Mouse (Mus musculus): Measurements from ENCODE around the gene Eif2b4.

Gene Eif2b4

DNA sequence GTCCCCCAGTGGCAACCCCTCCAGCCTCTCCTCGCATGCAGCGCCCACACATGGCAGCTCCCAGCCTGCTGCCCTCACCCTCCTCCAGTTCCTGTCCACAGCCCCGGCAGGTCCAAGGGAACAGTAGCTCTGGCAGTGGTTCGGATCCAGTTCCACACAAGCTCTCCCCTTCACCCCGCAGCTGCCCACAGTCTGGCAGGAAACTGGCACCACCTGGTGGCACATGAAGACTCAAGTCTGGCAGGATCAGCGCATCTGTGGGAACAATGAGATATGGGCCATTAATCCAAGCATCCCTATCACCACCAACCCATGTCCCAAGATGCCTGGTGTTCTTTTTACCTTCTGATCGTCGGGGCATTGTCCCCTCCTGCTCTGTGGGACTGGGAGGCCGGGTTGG is 6.7 kb upstream of the Eif2b4 start:
- peak in 1 of 2 experiments; percentile 19 for DNase-seq (ENCODE audit: low spot score in 2 of 2)

DNA sequence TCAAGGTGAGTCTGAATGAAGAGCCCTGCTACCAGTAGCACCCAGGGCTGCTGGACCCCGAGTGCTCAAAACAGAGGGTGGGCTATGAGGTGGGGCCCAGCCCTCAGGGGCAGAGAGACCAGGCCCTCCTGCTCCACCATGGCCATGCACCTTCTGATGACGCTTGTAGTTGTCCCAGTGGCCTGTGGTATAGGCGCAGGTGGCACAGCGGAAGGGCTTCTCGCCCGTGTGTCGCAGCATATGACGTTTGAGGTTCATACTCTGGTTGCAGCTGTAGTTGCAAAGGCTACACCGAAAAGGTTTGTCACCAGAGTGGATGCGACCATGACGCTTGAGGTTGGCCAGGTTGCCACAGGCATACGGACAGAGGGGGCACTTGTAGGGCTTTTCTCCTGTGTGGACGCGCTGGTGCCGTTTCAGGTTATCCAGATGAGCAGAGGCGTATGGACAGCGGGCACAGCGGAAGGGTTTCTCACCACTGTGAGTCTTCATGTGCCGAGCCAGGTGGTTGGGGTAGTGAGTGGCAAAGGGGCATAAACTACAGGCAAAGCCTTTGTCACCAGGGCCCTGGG is 6.2 kb upstream of the Eif2b4 start:
- no peak for DNase-seq (ENCODE audit: low spot score in 2 of 2)

DNA sequence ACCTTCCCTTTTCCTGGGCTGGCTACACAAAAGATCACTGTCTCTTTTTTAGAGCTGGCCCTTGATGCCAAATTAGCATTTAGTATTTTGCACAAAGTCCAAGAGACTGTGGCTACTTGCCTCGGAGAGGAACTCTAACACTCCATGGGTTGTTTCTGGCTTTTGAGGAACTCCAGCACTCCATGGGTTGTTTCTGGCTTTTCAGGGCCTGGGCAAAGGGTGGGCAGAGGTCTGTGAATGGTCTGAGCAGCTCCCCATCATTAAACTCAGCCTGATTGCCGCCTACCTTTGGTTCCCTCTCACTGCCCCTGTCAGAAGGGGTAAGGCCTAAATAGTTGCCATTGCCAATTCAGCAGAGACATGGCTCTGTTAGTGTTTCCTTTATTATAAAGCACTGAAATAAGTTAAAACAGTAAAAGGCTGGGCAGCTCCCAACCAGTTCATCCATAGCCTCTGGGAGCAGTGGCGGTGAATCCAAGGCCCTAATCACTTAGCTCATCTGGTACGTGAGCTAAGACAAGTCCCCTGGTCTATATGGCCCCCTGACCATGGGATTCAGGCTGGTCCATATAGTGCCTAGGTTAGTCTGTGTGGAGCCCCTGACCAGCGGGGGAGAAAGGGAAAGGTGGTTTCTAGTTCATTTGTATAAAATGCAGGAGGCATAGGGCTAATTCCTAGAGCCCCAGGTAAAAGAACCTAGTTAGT is 5.5 kb upstream of the Eif2b4 start:
- DNase-seq (ENCODE audit: low spot score in 2 of 2) = no peak

DNA sequence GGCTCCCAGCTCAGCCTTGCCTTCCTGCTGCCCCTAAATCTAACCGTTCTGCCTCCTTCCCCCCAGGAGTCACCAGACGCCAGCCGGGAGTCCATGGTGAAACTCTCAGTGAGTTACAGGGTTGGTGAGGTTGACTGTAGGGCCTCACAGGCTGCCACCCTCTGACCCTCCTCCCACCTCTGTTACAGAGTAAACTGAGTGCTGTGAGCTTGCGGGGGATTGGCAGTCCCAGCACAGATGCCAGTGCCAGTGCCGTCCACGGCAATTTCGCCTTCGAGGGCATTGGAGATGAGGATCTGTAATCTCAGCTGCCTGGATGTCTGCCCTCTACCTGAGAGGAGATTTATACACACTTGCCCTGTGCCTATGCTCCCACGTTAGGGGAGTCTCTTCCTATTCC is 4.9 kb upstream of the Eif2b4 start:
- no peak for DNase-seq (ENCODE audit: low spot score in 2 of 2)

DNA sequence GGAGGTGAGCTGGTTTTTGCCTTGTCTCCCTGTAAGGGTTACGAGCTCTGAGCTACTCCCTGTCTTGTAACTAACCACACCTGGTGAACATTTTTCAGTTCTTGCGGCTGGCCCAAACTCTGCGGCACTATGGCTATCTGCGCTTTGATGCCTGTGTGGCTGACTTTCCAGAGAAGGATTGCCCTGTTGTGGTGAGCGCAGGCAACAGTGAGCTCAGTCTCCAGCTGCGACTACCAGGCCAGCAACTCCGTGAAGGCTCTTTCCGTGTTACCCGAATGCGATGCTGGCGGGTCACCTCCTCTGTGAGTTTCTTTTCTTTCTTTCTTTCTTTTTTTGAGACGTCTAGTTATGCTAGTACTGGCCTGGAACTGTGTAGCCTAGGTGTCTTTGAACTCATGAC is 3.8 kb upstream of the Eif2b4 start:
- no peak for DNase-seq (ENCODE audit: low spot score in 2 of 2)

DNA sequence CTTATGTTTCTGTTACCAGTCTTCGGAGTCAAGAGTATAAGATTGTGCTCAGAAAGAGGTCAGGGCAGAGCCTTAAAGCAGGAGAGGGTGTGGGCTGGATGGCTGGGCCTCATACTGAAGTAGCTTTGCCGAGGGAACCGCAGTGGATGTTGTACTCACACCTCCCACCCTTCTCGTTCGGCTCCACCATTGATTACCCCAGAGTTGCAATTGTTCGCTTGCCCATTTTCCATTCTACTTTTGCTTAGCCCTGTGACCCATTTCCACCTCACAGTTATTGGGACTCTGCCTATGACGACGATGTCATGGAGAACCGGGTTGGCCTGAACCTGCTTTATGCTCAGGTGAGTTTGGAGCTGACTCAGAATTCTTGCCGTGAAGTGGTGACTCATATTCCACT is 3.0 kb upstream of the Eif2b4 start:
- no peak for DNase-seq (ENCODE audit: low spot score in 2 of 2)

DNA sequence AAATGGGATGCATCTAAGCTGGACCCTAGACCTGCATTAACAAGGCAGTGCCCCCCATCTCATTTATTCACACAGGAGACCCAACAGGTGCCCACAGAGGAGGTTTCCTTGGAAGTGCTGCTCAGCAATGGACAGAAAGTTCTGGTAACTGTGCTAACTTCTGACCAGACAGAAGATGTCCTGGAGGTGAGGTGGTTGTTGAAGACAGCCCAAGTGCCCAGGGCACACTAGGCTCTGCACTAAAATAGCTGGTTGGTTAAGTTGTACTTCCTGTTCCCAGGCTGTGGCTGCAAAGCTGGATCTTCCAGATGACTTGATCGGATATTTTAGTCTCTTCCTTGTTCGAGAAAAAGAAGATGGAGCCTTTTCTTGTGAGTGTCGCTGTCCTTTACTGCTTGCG is 2.4 kb upstream of the Eif2b4 start:
- no peak for DNase-seq (ENCODE audit: low spot score in 2 of 2)

DNA sequence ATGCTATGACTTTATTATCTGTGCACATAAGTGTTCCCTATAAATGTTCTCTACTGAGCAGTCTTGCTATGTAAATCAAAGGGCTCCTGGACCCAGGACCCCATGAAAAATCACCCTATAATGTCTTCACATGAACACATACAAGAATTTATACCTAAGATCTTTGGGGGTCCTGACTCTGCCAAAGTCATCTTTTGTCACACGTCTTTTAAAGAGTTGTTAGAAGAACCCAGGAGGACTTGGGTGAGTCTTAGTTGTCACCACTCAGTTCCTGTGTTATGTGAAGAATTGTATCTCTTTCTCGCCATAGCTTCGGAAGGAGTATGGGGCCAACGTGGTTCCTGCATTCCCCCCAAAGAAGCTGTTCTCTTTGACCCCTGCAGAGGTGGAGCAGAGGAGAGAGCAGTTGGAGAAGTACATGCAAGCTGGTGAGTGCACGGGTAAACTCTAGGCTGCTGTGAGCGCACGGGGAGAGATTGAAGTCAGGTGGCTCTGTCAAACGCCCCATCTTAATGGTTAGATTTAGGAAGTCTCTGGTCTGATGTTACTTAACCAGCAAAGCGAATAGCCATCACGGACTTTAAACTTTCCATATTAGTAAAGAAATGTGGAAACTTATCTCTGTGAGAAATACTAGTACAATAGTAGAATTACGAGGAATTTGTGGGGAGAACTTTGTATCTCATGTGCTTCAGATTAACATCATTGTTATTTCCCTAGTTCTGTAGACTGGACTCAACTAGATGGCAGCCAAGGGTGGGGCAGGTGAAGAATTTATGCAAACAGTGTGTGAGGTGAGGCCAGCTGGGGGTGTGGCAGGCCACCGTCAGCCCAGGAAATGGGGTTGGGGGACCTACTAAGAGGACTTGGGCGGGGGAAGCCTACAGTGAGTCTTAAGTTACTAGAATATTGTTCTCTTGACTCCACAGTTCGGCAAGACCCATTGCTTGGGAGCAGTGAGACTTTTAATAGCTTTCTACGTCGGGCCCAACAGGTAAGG is 1.6 kb upstream of the Eif2b4 start:
- DNase-seq (ENCODE audit: low spot score in 2 of 2) = no peak

DNA sequence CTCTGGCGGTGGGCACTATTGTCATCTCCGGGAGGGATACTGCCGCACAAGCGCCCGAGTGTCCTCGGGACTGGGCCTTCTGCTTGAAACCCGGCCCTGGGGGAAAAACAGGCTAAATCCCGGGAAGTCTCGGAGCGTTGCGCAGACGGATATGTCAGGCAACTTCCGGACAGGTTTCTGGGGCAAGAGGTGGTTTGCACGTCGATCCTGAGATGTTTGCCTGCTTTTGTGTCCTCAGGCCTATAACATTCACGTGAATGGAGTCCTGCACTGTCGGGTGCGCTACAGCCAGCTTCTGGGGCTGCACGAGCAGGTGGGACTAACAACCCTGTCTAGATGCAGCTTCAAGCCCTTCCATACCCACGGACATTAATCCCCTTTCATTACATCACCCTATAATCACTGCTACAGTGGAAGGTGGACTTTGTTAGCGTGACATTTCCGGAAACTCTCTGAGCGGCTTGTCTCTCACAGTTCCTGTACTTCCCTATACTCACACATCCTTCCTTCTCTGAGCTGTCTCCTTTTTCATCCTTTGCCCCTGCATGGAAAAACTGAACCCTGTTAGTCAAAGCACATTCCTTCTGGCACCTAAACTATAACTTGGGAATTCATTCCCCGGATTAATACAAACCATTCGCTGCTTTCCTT is 526 bp upstream of the Eif2b4 start:
- DNase-seq (ENCODE audit: low spot score in 2 of 2) = no peak

DNA sequence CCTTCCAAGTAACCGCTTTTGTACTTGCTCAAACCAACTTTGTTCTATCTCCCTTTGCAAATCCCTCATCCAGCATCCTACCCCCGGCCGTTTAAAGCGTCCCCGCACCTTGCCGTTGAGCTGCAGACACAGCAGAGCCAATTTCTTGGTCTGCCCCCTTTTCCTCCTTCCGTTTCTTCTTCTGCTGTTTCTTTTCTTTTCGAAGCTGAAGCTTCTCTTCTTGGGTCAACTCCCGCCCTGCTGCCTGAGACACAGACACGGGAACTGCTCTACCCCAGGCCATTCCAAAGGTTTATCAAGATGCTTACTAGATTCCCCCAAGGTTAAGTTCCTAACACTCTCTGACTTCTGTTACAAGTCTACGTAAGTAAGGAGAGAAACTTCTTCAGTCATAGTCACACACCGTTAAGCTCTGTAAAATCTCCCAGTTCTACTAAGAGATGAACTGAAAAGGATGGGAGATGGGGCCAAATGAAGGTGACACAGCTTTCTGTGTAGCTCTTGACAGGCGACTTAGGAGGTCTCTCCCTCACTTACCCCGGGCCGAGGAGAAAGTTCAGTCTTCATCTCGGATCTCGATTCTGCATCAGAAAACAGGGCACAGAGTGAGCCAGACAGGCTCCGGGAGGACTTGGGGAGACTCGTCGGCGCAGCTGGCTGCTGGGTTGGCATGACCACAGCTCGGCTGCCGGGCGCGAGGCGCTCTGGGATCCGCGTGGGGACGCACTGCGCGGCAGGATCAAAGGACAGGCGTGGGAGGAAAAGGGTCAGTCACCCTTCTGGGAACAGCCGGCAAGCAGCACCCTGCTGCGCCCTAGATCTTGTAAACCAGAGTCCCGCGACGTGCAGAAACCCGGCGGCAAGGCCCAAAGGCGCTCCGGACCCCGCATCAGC is 938 bp downstream of the Eif2b4 start:
- no peak for DNase-seq (ENCODE audit: low spot score in 2 of 2)

DNA sequence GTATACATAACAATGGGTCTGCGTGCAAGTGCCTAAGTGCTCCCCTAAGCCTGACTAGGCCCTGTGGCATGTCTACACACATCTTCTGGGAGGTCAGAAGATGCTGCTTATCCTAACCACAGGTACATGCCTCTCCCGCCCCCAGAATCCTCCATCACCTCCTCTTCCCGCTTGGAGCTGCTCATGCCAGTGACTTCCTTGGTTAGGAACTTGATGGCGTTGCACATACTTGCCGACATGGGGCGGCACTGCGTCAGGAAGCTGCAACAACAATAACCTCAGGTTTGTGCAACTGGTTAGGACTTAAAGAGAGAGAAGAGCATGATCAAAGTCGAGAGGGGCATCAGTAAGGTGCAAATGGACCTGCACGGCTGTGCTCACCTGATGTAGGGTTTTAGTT is 3.0 kb downstream of the Eif2b4 start:
- no peak for DNase-seq (ENCODE audit: low spot score in 2 of 2)

DNA sequence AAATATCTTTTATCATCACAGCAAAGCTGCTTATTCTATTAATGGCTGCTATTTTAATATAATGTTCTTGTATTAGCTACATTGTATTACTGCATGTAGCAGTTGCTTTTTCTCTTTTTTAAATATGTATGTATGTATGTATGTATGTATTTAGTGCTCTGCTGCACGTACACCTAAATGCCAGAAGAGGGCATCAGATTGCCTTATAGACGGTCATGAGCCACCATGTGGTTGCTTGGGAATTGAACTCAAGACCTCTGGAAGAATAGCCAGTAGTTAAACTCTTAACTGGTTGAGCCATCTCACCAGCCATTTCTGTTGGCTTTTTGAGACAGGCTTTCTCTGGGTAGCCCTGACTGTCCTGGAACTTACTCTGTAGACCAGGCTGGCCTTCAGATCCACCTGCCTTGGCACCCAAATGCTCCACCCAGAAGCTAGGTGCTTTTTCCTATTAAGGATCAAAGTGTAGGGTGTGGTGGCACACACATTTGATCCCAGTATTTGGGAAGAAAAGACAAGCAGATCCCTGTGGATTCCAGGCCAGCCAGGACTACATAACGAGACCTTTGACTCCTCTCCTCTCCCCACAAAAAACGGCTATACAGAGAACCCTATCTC is 4.9 kb downstream of the Eif2b4 start:
- DNase-seq (ENCODE audit: low spot score in 2 of 2) = no peak

DNA sequence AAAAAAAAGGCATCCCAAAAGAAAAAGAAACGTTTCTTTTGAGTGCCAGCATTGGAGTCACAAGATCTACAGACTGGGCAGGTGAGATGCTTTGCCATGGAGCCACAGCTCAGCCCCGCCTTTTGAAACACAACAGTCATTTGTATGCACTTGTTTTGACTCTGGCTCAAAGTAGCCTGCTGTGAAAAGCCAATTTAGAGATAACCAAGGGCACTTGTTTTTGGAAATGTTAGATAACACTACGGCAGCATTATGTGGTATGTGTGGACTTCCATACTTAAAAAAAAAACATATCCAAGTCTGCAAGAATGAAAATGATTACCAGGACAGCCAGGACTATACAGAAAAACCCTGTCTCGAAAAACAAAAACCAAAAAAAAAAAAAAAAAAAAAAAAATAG is 9.6 kb downstream of the Eif2b4 start:
- DNase-seq (ENCODE audit: low spot score in 2 of 2) = no peak

DNA sequence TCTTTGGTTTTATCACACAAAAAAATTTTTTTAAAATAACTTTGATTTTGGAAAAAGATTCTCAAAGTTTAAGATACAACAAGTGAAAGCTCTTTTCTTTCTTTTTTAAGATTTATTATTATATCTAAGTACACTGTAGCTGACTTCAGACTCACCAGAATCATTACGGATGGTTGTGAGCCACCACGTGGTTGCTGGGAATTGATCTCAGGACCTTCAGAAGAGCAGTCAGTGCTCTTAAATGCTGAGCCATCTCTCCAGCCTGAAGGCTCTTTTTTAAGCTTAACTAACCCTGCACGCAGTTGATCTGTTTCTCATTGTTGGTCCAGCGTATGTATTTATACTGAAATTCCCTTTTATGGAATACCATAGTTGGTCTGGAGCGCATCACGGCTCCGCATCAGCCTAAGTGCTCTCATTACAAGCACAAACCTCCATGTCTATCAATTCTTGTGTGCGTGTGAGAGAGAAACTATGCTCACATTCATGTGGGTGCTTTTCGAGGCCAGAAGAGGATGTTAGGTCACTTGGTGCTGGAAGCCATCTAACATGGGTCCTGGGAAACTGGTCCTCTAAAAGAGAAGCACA is 12.0 kb downstream of the Eif2b4 start:
- no peak for DNase-seq (ENCODE audit: low spot score in 2 of 2)

DNA sequence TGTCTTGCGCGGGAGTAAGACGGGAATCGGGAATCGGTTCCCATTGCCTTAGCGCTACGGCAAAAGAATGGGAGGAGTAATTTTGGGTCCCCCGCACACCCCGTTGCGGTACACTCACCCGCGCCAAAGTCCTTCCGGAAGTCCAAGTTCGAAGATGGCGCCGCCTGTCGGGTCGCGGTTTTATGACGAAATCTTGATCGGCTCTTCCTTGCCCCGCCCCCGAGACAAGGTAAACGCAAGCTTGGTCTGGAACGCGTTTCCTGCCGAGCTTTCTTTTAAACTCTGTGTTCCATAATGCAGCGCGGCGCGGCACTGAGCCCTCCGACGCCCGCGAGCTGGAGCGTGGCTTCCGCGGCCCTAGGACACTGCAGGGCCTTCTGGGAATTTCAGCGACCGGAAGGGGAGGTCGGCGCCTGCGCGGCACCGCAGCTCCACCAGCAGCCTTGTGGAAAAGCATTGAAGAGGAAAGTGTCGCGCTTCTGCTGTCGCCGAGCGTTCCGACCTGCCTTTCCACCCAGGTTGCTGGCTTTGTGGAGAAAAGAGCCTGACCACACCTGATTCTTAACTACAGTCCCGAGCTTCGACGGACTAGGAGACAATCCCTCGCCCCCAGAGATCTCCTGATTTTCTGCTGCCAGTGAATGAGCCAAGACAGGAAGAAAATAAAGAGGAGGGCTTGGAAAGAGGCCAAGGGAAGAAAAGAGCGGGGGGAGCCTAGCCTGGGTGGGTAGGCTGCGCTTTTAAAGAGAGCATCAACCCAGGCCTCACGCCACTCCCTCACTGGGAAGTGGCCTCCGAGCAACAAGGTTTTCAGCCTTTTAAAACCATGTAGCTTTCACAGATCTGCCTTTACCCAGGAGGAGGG is 13.2 kb downstream of the Eif2b4 start, which contains the start of the genes Gm29609 and Gtf3c2:
Gene Gm29609, minus strand, starts transcription at position 146 of the 865 bp plus-strand sequence.
Gene Gtf3c2, minus strand, starts transcription at position 379 of the 865 bp plus-strand sequence.
- peak; percentile 97 to 98 for DNase-seq (ENCODE audit: low spot score in 2 of 2)

DNA sequence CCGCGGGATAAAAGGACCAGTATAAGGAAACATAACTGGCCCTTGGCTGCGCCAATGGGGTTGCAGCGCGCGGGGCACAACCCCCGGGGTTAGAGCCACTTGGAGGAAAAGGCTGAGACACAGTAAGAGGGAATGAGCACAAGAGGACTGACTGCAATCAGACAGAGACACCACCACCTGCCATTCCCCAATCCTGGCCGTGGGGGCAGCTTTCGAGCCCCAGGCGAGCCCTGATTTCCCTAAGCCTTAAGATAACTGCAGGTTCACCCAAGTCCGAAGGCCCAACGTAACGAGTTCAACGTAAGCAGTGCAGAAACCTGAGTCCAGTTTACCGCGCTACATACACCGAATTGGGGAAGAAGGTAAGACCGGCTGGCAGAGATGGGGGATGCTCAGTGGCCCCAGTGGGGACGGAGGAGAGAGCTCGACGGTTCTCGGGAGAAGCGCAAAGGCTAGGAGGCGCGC is 13.9 kb downstream of the Eif2b4 start:
- peak in 1 of 2 experiments; percentile 24 for DNase-seq (ENCODE audit: low spot score in 2 of 2)

DNA sequence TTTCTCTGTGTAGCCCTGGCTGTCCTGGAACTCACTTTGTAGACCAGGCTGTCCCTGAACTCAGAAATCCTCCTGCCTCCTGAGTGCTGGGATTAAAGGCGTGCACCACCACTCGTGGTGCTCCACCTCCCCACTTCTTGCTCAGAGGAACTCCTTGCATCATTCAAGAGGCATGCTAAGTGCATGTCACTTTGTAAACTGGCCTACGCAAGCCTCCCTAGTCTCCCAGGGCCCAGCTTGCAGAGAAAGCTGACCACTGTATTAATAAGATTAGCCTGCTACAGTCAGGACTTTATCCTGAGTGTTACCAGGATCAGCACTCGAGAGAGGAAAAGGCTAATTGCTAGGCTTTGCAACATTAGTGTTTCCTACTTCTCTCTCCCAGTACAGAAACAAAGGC is 24.6 kb downstream of the Eif2b4 start:
- no peak for DNase-seq (ENCODE audit: low spot score in 2 of 2)

DNA sequence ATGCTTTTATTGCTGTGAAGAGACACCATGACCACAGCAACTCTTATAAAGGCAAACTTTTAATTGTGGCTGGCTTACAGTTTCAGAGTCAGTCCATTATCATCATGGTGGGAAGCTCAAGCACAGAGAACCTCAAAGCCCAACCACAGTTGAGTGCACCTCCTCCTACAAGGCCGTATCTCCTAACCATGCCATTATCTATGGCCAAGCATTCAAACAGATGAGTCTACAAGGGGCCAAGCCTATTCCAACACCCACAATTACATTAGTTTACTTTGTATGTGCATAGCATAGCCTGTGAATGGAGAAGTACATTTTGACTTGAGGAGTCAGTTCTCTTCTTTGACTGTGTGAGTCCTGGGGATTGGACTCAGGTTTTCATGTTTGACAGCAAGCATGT is 28.4 kb downstream of the Eif2b4 start:
- DNase-seq (ENCODE audit: low spot score in 2 of 2) = no peak

DNA sequence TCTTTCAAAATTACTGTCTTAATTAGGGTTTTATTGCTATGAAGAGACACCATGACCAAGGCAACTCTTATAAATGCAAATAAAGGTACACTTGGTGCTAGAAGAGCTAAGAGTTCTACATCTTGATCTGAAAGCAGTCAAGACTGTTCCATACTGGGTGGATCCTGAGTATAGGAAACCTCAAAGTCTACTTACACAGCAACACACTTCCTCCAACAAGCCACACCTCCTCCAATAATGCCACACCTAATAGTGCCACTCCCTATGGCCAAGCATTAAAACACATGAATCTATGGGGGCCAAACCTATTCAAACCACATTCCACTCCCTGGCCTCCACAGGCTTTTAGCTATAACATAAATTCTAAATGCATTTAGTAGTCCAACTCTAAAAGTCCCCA is 30.8 kb downstream of the Eif2b4 start:
- no peak for DNase-seq (ENCODE audit: low spot score in 2 of 2)
